Mouse (Mus musculus) E14TG2a.4 (cell line): ENCODE data around the gene Slc35d1.

Experiments used
- CTCF ChIP-seq: conservative IDR thresholded peaks from 2 replicates; pipeline ENCODE4 v1.5.1; 2014; ENCODE audit warnings: low read length
- NANOG ChIP-seq: IDR thresholded peaks from 2 replicates; pipeline ENCODE4 v1.6.1; 2014; ENCODE audit warnings: borderline replicate concordance, low read length, mixed read lengths
- POU5F1 ChIP-seq: IDR thresholded peaks from 2 replicates; pipeline ENCODE4 v1.6.1; 2014; ENCODE audit warnings: low read length, borderline replicate concordance

- TF ChIP-seq CTCF (peak; percentile 69), NANOG (no peak), POU5F1 (no peak)
These were observed 68.6 kb downstream of the Slc35d1 start for GRCm38 (mm10) chr4:103146339-103146738.
